Mouse (Mus musculus): ENCODE results near the gene Cradd.

The Cradd gene

GRCm38 (mm10) chr10:95323393-95324277 lies at the start of gene Cradd:
Gene Cradd, minus strand, starts transcription at chr10:95324133.
- peak; percentile 94 for DNase-seq

- no peak for DNase-seq
Measured at GRCm38 (mm10) chr10:95373340-95373739, 49.4 kb upstream of the Cradd start.

- peak; percentile 11 for DNase-seq
Measured at GRCm38 (mm10) chr10:95371942-95372341, 48.0 kb upstream of the Cradd start.

GRCm38 (mm10) chr10:95369190-95369589 lies 45.3 kb upstream of the Cradd start:
- no peak for DNase-seq

GRCm38 (mm10) chr10:95368151-95368550 lies 44.2 kb upstream of the Cradd start:
- DNase-seq, result no peak

- no peak for DNase-seq
Measured at GRCm38 (mm10) chr10:95367661-95368089, 43.7 kb upstream of the Cradd start.

GRCm38 (mm10) chr10:95367241-95367640 lies 43.3 kb upstream of the Cradd start:
- no peak for DNase-seq

GRCm38 (mm10) chr10:95362326-95362725 lies 38.4 kb upstream of the Cradd start:
- no peak for DNase-seq

- DNase-seq, result no peak
Measured at GRCm38 (mm10) chr10:95361260-95361841, 37.4 kb upstream of the Cradd start.

GRCm38 (mm10) chr10:95360048-95360447 lies 36.1 kb upstream of the Cradd start:
- no peak for DNase-seq

GRCm38 (mm10) chr10:95357721-95358120 lies 33.8 kb upstream of the Cradd start:
- DNase-seq, result no peak

- no peak for DNase-seq
Measured at GRCm38 (mm10) chr10:95356711-95357110, 32.8 kb upstream of the Cradd start.

GRCm38 (mm10) chr10:95355678-95356268 lies 31.8 kb upstream of the Cradd start:
- DNase-seq, result no peak

GRCm38 (mm10) chr10:95354673-95355072 lies 30.7 kb upstream of the Cradd start:
- DNase-seq, result no peak

- no peak for DNase-seq
Measured at GRCm38 (mm10) chr10:95354047-95354446, 30.1 kb upstream of the Cradd start.

GRCm38 (mm10) chr10:95348457-95348856 lies 24.5 kb upstream of the Cradd start:
- DNase-seq, result no peak

GRCm38 (mm10) chr10:95347776-95348175 lies 23.8 kb upstream of the Cradd start:
- DNase-seq, result no peak

GRCm38 (mm10) chr10:95342833-95343590 lies 19.1 kb upstream of the Cradd start:
- no peak for DNase-seq

- no peak for DNase-seq
Measured at GRCm38 (mm10) chr10:95340676-95341075, 16.7 kb upstream of the Cradd start.

- no peak for DNase-seq
Measured at GRCm38 (mm10) chr10:95337589-95337988, 13.7 kb upstream of the Cradd start.

- DNase-seq, result no peak
Measured at GRCm38 (mm10) chr10:95336781-95337544, 13.0 kb upstream of the Cradd start.

- DNase-seq, result no peak
Measured at GRCm38 (mm10) chr10:95334826-95335225, 10.9 kb upstream of the Cradd start.

All from layer of hippocampus, adult 9-11 months (tissue).